Mouse (Mus musculus): ENCODE measurements around the gene Tbc1d7. TPM values are rescaled to one million over a fixed set of nuclear protein-coding genes. Genes with fewer than 3 reads are reported as not detected.

Tbc1d7 gene
- polyA plus RNA-seq, 1 experiment, result 8.6 TPM

DNA sequence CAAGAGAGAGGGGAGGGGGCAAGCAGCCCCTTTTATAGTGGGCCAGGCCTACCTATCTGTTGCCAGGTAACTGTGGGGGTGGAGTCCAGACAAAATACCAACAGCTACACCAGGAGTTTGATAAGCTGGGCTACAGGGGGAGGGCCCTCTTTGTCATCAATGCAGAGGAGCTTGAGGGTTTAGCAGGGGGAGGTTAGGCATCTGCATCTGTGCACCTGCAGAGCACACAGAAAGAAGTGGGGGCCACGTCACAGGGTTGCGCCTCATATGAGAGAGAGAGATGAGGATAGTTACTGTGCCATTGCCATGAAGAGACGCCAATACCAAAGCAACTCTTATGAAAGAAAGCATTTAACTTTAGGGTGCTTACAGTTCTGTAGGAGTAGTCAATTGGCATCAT lies 5.4 kb upstream of the Tbc1d7 start:
- peaks cover 16% of the 10 kb centered on the region for H3K4me1 ChIP-seq (replicated peaks; ENCODE audit: control insufficient read depth, insufficient read depth, low read length)
- TF ChIP-seq CTCF (IDR thresholded peaks at IDR 0.05; ENCODE audit: borderline replicate concordance, control insufficient read depth, extremely low read depth, insufficient read depth, low read length, poor library complexity) (no peak), POLR2A (IDR thresholded peaks at IDR 0.05; ENCODE audit: control insufficient read depth, extremely low read depth, insufficient read depth, low read length, poor library complexity) (no peak)
- H3K36me3 ChIP-seq (ENCODE audit: control insufficient read depth, insufficient read depth, low read length), result no peaks in the 10 kb centered on the region
- 80% methylated on average over 3 of the region's 3 CpGs for WGBS
- H3K4me3 ChIP-seq (ENCODE audit: control insufficient read depth, insufficient read depth, low read length), result no peak overlapping the region
- no peaks in the 10 kb centered on the region for H3K27me3 ChIP-seq (ENCODE audit: control insufficient read depth, insufficient read depth, low read length)
- H3K27ac ChIP-seq (ENCODE audit: control insufficient read depth, insufficient read depth, low read length), result peak overlapping the region; percentile 76; the same call in 1 of the 2 replicates
- DNase-seq, result no peak

DNA sequence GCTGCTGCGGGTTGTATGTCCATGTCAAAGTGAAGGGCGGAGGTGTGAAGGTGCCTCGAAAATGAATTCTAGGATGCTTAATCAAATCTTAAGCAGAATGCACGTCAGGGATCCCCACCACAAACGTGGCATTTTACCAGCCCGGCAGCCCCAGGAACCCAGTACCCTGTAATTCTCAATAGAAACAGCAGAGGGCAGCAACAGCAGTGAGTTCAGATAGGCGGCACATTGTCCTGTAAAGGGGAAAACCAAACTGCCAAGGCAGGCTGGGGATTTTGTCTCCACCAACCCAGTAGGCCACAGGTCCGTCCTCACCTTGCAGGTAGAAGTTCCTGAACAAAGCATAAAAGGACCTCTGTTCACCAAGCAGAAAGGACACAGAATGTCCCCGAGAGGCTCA lies 2.0 kb upstream of the Tbc1d7 start:
- WGBS, result 17% methylated on average over 9 of the region's 9 CpGs

DNA sequence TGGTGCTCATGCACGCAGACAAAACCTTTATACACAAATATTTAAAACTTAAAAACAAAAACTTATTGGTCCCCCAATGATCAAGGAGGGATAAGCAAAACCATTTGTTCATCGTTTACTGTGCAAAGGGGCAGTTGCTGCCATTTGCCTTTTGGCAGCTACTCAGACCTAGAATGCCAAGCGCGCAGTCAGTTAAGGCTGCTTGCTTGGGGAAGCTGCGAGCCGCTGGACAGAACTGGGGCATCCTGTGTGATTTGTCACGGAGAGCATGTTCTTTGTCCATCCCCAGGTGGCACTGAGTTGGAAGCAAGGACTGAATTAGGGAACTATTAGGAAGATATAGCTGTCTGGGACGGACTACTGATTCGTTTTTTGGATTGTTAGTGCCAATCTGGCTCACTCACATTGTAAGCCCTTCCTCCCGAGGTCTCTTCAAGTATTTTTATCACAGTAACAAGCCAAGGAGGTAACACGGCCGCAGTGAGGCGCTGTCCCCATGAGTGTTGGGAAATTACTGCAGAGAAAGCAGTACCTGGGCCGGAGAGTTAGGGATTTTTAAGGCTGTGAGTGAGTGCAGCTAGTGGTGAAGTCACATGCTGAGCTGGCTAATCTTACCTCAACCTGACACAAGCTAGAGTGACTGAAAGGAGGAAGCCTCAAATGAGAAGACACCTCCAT lies 874 bp upstream of the Tbc1d7 start:
- DNase-seq, result no peak
- H3K36me3 ChIP-seq (ENCODE audit: control insufficient read depth, insufficient read depth, low read length), result no peaks in the 10 kb centered on the region
- no peaks in the 10 kb centered on the region for H3K27me3 ChIP-seq (ENCODE audit: control insufficient read depth, insufficient read depth, low read length)
- TF ChIP-seq CTCF (IDR thresholded peaks at IDR 0.05; ENCODE audit: borderline replicate concordance, control insufficient read depth, extremely low read depth, insufficient read depth, low read length, poor library complexity) (no peak), POLR2A (IDR thresholded peaks at IDR 0.05; ENCODE audit: control insufficient read depth, extremely low read depth, insufficient read depth, low read length, poor library complexity) (no peak)
- no peak overlapping the region for H3K27ac ChIP-seq (ENCODE audit: control insufficient read depth, insufficient read depth, low read length)
- no peak overlapping the region for H3K4me3 ChIP-seq (ENCODE audit: control insufficient read depth, insufficient read depth, low read length)
- H3K4me1 ChIP-seq (replicated peaks; ENCODE audit: control insufficient read depth, insufficient read depth, low read length), result peaks cover 16% of the 10 kb centered on the region
- WGBS, result 77% methylated on average over 14 of the region's 14 CpGs

More for the DNA sequence above, 2.0 kb upstream of the Tbc1d7 start:
- Histone ChIP-seq H3K4me3 (ENCODE audit: control insufficient read depth, insufficient read depth, low read length) (no peak overlapping the region), H3K36me3 (ENCODE audit: control insufficient read depth, insufficient read depth, low read length) (no peaks in the 10 kb centered on the region), H3K4me1 (replicated peaks; ENCODE audit: control insufficient read depth, insufficient read depth, low read length) (peaks cover 16% of the 10 kb centered on the region), H3K27me3 (ENCODE audit: control insufficient read depth, insufficient read depth, low read length) (no peaks in the 10 kb centered on the region), H3K27ac (ENCODE audit: control insufficient read depth, insufficient read depth, low read length) (no peak overlapping the region)
- TF ChIP-seq CTCF (IDR thresholded peaks at IDR 0.05; ENCODE audit: borderline replicate concordance, control insufficient read depth, extremely low read depth, insufficient read depth, low read length, poor library complexity), result no peak
- TF ChIP-seq POLR2A (IDR thresholded peaks at IDR 0.05; ENCODE audit: control insufficient read depth, extremely low read depth, insufficient read depth, low read length, poor library complexity), result no peak
- peak; percentile 85 for DNase-seq

DNA sequence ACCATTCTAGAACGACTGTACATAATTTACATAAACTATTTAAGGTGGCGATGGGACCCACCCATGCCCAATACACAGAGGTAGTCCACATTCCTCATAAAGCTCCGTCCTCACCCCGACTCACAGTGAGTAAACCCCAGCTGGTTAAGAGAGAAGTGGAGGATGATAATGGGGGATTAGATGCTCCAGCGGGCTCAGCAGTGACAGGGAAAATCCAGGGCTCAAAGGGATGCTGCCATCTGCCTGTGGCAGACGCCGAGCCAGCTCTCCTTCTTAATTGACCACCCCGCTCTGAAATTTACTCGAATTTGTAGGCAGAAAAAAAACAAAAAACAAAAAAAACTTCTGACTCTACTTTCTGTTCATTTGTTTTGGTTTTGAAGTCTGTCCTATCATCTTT lies 3.6 kb downstream of the Tbc1d7 start:
- Histone ChIP-seq H3K4me1 (replicated peaks; ENCODE audit: control insufficient read depth, insufficient read depth, low read length) (no peaks in the 10 kb centered on the region), H3K27ac (ENCODE audit: control insufficient read depth, insufficient read depth, low read length) (no peak overlapping the region), H3K4me3 (ENCODE audit: control insufficient read depth, insufficient read depth, low read length) (no peak overlapping the region), H3K27me3 (ENCODE audit: control insufficient read depth, insufficient read depth, low read length) (no peaks in the 10 kb centered on the region), H3K36me3 (ENCODE audit: control insufficient read depth, insufficient read depth, low read length) (no peaks in the 10 kb centered on the region)
- WGBS, result 96% methylated on average over 9 of the region's 9 CpGs
- TF ChIP-seq CTCF (IDR thresholded peaks at IDR 0.05; ENCODE audit: borderline replicate concordance, control insufficient read depth, extremely low read depth, insufficient read depth, low read length, poor library complexity), result no peak
- no peak for TF ChIP-seq POLR2A (IDR thresholded peaks at IDR 0.05; ENCODE audit: control insufficient read depth, extremely low read depth, insufficient read depth, low read length, poor library complexity)
- DNase-seq, result no peak

DNA sequence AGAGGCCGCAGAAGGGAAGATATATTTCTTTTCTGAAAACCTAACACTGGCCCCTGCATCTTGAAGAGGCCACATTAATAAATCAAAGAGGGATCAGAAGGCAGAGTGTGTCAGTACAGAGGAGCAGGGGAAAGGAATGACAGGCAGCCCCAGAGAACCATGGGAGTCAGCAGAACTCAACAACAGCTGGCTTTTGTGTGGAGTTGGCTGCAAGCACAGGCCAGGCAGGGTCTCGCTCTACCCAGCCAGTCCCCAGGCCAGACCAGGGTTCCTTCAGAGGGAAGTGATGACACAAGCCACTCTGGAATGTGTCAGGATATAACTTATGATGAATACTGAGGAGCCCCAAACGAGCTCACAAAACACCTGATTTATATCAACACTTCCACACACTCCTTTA lies 11.9 kb downstream of the Tbc1d7 start:
- no peaks in the 10 kb centered on the region for H3K4me1 ChIP-seq (replicated peaks; ENCODE audit: control insufficient read depth, insufficient read depth, low read length)
- no peak for TF ChIP-seq POLR2A (IDR thresholded peaks at IDR 0.05; ENCODE audit: control insufficient read depth, extremely low read depth, insufficient read depth, low read length, poor library complexity)
- TF ChIP-seq CTCF (IDR thresholded peaks at IDR 0.05; ENCODE audit: borderline replicate concordance, control insufficient read depth, extremely low read depth, insufficient read depth, low read length, poor library complexity), result no peak
- WGBS, result 94% methylated on average over 3 of the region's 3 CpGs
- H3K27me3 ChIP-seq (ENCODE audit: control insufficient read depth, insufficient read depth, low read length), result no peaks in the 10 kb centered on the region
- no peak overlapping the region for H3K4me3 ChIP-seq (ENCODE audit: control insufficient read depth, insufficient read depth, low read length)
- DNase-seq, result no peak
- H3K36me3 ChIP-seq (ENCODE audit: control insufficient read depth, insufficient read depth, low read length), result no peaks in the 10 kb centered on the region; the same call in 1 of the 2 replicates
- H3K27ac ChIP-seq (ENCODE audit: control insufficient read depth, insufficient read depth, low read length), result no peak overlapping the region

DNA sequence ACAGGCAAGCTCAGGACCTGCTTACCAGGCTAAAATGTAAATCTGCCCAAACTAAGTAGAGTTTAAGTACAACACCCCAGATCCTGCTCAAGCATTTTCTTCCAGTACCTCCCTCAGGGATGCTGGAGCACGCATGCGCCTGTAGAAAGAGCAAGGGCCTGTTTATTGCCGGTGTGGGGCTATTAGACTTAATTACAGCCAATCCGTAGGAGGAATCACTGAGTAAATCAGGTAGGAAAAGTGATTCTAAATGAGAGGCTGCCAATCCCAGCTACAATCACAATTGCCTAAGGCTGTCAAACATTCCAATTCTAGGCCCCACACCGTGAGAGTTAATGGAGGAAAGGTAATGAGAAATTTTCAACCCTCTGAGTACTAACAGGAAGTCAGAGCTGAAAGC lies 13.0 kb downstream of the Tbc1d7 start:
- H3K4me1 ChIP-seq (replicated peaks; ENCODE audit: control insufficient read depth, insufficient read depth, low read length), result no peaks in the 10 kb centered on the region
- no peak overlapping the region for H3K4me3 ChIP-seq (ENCODE audit: control insufficient read depth, insufficient read depth, low read length)
- H3K36me3 ChIP-seq (ENCODE audit: control insufficient read depth, insufficient read depth, low read length), result no peaks in the 10 kb centered on the region; the same call in 1 of the 2 replicates
- no peaks in the 10 kb centered on the region for H3K27me3 ChIP-seq (ENCODE audit: control insufficient read depth, insufficient read depth, low read length)
- 94% methylated on average over 5 of the region's 5 CpGs for WGBS
- TF ChIP-seq POLR2A (IDR thresholded peaks at IDR 0.05; ENCODE audit: control insufficient read depth, extremely low read depth, insufficient read depth, low read length, poor library complexity) (no peak), CTCF (IDR thresholded peaks at IDR 0.05; ENCODE audit: borderline replicate concordance, control insufficient read depth, extremely low read depth, insufficient read depth, low read length, poor library complexity) (no peak)
- H3K27ac ChIP-seq (ENCODE audit: control insufficient read depth, insufficient read depth, low read length), result no peak overlapping the region
- no peak for DNase-seq
